Mouse (Mus musculus) frontal cortex, postnatal 36 days (tissue): Measurements from ENCODE around the gene Rdh14.

ENCODE experiments used
- DNase-seq, 2 experiments: peaks; one replicate each; pipeline ENCODE4 v3.0.0; 2022; ENCODE audit warnings: low spot score in 2 of 2

Gene Rdh14

DNA sequence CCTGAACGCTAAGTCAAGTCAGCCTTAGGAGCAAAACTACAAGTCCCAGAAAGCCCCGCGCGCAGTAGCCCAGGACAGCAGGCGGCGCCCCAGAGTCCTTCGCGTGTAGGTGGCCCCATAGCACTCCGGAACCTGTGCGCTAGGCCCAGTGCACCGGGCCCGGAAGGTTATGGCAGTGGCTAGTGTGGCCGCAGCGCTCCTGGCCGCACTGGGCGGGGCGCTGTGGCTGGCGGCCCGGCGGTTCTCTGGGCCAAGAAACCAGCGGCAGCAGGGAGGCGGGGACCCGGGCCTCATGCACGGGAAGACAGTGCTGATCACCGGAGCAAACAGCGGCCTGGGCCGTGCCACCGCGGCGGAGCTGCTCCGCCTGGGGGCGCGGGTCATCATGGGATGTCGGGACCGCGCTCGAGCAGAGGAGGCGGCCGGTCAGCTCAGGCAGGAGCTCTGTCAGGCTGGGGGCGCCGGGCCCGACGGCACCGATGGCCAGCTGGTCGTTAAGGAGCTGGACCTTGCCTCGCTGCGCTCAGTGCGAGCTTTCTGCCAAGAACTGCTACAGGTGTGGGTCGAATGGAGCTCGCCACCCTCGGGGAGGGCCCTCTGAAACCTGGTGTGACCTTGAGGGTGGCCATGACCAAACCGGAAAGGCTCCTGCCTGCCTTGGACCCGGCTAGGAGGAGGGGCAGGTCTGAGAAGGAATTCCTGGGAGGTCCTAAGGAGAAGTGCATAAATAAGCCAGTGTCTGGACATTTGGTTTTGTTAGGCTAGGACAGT lies at the start of gene Rdh14:
Rdh14 (plus strand) TSS at position 102 of the 771 bp plus-strand sequence.
- peak; percentile 96 to 97 for DNase-seq

DNA sequence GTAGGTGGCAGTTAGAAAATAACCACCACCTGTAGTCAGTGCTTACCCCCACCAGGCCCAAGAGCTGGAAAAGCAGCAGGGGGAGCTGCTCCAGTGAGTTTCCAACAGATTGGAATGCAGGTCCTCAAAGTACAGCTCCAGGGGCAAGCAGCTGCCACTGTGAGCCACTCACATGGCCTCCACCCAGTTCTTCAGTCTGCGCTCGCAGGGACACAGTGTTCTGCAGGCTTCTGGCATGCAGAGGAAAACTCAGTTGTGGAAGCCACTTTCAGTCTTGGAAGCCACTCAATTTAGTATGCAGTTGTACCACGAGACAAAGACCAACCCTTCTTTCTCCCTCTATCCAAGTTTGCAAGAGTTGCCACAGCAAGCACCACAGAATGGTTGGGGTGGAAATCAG lies 39.9 kb upstream of the Rdh14 start:
- no peak for DNase-seq

DNA sequence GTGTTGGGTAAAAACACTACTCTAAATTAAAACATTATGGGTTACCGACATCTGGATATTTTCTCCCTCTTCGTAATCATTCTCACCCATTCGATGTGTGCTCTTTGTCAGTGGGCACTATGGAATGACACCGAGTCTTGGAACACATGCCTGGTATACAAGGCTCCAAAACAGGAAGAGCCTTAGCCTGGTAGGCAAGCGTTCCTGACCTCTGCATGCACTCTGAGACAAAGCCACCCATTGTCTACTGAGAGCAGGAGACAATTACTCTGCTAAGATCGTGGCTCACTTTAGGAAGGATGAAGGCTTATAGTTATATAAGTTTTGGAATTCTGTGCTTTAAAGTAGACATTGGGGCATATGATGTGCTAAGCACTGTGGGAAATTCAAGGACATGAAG lies 32.8 kb upstream of the Rdh14 start:
- DNase-seq, result no peak

DNA sequence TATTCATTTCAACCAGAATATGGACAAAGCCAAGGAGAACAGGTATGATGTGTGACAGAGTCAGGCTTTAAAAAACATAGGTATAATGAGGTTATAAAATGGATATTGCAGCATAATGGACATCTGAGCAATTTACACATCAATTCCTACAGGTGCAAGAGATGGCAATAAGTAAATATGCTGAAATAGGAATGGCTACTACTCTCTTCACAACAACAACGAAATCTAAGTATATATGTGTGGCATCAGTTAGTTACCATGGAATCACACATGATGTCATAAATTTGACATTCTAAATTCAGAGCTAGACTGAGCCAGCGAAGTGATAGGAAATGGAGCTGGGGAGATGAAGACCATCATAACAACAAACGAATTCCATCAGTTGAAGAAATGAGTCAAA lies 20.9 kb upstream of the Rdh14 start, which contains the start of gene Nt5c1b:
Nt5c1b (plus strand) TSS at position 301 of the 400 bp plus-strand sequence.
- DNase-seq, result no peak

DNA sequence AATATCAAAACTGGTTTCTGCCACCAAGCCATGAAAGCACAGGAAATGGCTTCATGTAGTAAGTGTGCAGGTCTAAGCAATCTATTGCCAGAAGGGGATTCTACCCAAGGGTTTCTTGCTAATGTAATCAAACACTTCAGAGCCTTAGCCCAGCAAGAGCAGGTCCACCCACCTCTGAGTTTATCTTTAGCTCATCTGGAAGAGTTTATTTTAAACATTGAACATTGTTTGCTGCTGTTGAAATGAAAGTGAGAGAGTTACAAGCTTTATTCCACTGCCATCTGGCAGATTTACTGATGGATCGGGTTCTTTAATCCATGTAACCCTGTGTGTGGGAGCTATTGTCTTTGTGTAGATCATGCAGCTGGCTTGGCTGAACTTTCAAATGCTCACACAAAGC lies 10.2 kb downstream of the Rdh14 start:
- peak in 1 of 2 experiments; percentile 21 for DNase-seq

DNA sequence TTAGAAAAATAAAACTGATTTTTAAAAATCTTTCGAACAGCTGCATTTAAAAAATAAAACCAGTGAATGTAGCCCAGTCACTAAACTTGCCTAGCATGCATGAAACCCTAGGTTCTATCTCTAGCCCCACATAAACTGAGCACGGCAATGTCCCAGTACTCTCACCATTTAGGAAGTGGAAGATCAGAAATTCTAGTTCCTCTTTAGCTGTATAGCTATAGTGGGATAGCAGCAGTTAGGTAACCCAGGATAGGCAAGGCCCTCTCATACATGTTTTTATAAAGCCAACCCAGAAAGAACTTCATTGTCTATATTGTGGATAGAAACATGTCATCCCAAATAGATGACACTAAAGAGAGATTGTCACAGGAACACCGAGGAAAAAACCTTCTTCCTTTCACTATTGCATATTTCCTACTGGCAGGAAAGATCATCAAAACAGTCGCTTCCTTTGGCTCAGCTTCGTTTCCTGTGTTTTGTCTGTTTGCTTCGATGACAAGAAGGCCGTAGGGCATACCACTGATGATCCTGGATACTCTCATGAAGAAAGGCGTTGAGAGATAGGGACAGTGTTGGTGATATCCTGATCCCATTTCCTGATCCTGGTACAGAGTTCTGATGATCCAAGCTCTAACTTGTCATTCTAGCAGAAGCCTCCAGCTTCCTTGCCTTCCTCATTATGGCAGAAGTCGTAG lies 12.0 kb downstream of the Rdh14 start:
- DNase-seq, result no peak

DNA sequence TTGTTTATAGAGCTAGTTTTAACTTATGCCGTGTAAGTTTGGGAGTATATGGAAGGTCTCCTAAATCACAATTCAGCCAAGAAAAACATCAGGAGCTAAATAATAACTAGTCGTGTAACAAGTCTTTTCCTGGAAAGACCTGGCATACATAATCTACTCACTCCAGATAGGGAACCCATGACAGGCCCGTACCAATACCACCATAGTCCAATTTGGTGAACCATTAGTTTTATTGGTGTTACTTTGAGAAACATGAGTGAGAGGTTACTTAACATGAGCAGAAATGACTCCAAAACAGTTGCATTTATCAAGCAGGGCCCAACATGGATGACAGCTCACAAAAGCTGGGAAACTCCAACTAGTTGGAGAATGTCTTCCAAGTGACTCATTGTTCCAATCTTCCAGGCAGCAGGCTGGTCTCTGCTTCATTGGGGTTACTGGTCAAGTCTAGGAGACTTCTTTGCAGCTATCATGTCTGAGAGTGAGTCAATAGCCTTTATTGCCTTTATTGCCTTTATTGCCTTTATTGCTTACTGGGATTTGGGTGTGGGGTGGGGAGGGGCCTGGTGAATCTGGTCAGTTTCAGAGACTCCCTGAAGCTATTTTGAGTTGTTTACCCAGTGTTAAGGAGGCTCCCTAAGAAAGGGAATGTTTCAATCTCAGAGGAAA lies 20.1 kb downstream of the Rdh14 start:
- no peak for DNase-seq

DNA sequence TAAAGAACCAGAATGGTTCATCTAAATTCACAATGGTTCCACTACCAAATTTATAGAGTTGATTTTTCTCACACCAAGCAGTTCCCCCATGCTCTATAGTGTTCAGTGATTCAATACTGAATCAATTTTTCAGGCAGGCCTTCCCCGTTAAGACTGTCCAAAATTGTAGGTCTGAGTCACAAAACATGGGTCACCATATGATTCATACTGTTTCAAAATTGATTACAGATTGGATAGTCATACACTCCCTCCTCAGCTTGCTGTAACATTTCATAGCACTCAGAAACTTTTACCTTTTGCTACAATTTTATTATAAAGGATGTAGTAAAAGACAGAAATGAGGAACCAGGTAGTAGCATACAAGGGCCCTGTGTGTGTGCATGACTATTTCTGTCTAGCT lies 20.9 kb downstream of the Rdh14 start:
- DNase-seq, result no peak

DNA sequence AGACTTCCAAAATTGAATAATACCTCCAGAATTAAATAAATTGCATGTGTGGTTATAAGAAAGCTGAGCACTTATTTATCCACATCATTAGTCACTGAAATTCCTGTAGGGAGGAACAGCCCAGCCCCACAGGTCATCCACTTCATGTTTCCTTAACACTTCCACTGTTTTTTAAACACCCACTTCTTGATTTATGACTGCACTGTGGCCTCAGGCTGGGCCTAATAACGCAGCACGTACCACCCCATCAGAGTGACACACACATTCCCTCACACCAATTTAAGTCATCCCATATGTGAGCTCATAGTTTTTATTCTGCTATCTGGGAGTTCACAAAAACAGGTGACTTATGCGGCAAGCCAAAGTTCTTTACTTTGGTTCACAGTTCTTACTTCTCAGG lies 31.8 kb downstream of the Rdh14 start:
- no peak for DNase-seq

DNA sequence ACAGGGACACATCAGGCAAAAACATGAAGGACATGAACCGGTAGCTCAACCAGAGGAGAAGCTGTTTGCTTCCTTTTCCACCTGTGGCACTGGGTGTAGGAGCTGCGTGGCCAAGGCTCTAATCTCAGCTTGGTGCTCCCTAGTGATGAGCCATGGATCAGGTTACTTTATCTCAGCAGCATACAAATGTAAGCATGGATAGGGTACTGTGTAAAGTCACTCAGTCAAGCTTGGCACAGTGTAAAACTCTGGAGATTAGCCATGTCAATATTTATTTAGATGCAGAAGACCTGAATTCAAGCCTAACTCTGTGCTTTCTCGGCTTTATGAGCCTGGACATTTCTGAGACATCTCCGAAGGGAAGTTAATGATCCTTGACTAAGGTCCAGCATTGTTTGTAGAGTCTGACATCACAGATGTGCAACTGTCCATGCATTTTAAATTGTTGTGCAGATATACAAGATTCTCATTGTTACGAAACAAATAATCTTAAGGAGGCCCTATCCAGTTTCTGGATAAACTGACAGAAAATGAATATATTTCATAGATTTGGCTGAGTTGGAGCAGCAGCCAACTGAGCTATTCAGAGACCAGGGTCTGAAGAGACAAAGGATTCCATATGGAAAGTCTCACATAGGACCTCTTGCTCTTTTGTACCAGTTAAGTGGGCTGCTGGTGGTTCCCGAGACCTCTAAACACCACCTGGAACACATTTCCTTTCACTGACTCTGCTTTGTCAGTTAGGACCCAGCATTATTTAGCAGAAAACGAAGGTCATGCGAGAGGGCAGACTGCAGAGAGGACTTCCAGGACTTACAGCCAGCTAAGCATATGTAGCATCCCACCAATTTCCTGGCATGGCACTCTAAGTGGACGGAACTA lies 35.7 kb downstream of the Rdh14 start:
- no peak for DNase-seq

DNA sequence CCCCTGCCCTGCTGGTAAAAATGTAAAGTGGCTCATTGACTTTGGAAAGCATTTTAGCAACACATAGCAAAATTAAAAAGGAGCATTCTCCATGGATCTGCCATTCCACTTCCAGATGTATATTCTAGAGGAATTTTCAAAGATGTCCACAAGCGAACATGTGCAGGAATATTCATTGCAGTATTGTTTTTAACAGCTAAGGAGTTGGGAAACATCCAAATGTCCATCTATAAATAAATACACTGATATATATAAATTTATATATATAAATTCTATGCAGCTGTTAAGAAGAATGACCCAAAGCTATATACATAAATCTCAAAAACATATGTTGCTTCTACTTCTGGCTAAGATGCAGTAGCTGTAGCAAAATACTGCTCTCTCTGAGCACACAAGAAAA lies 40.4 kb downstream of the Rdh14 start:
- no peak for DNase-seq

DNA sequence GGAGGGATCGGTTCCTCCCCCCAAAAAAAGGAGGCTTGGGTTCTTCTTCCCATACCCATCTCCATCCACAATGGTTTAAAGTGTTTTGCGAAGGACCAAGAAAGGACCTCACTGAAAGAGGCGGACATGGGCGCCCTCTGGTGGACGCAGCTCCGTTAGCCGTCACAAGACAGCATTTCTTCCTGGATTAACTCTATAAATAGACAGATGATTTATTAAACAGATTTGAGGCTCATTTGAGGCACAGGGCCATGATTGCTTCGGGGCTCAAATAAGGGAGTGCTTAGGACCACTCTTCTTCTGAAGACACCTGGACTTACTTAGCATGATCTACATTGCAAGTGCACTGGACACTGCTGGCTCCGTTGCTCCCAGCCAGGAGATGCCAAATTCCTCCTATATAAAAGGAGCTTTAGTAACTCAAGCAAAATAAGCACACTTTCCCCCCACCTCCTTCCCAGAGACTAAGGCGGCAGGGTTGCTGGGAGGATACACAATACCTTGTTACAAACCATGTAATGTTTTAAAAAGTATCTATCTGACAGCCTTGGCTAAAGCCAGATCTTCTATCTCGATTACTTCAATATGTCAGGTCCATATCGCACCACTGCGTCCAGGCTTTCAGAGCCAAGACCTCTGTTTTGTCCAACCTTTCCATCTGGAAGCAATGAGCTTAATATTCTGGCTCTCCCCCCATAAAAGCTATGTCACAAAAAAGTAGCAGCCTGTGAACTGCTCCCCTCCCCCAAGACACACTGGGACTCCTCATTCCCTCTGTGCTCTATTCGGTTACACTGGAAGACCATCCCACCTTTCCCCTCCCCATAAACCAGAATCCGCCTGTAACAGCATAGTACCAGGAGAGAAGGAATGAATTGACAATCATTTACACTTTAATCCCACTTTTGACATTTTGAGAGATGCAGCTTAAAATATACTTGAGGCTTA lies 47.8 kb downstream of the Rdh14 start:
- peak; percentile 79 to 86 for DNase-seq

DNA sequence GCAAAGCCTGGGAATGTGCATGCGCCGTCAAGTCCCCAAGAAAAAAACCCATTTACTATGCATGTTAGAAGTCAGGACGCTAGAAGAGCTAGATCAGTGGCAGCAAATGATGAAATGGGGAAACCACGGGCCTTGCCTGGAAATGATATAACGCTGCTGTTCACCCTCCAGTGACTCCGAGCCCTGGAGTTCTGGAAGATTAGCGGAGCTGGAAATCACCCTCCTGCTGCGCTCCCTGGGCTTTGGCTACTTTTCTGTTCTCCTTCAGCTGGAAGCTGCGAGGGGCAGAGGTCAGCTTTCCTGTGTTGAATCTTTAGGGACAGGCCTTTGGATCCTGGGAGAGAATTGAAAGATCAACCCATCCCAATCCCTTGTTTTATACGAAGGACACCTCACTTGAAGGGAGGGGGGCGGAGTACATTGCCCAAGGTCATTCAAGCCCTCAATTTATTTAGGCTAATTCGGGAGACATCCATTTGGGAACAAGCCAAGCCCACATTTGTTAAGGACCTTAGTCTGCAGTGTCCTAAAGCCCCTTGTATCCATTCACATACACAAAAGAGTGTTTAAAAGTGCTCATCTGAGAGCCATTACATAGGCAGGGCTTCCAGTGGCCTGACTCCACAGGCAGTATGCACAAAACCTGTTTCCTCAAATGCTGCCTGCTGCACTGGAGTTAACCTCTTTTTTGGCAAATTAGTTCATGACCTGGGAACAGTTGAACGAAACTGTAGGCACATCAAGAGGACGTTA lies 49.1 kb downstream of the Rdh14 start:
- no peak for DNase-seq
